Mouse (Mus musculus) Muller cell, postnatal 12 days (primary cell): Measurements from ENCODE around the gene Col6a4.

Source experiments
- DNase-seq: peaks from one replicate; pipeline ENCODE4 v3.0.0-alpha.2; 2015; ENCODE audit errors: inconsistent ontology term

Col6a4 gene

GRCm38 (mm10) chr9:106073956-106074355, 22.6 kb downstream of the Col6a4 start:
- DNase-seq = no peak

- DNase-seq = no peak
These were observed 24.9 kb downstream of the Col6a4 start for GRCm38 (mm10) chr9:106071651-106072050.

GRCm38 (mm10) chr9:106053446-106053845, 43.1 kb downstream of the Col6a4 start:
- DNase-seq = peak; percentile 18

GRCm38 (mm10) chr9:106043921-106044503, 52.6 kb downstream of the Col6a4 start:
- DNase-seq = peak; percentile 91

- DNase-seq = no peak
These were observed 56.5 kb downstream of the Col6a4 start for GRCm38 (mm10) chr9:106039915-106040659.

- DNase-seq = no peak
These were observed 57.3 kb downstream of the Col6a4 start for GRCm38 (mm10) chr9:106039276-106039675.

- DNase-seq = peak; percentile 8
These were observed 57.7 kb downstream of the Col6a4 start for GRCm38 (mm10) chr9:106038865-106039264.

GRCm38 (mm10) chr9:106015666-106016065, 80.9 kb downstream of the Col6a4 start:
- DNase-seq = no peak

- DNase-seq = no peak
These were observed 83.4 kb downstream of the Col6a4 start for GRCm38 (mm10) chr9:106013139-106013538.

- DNase-seq = no peak
These were observed 98.6 kb downstream of the Col6a4 start for GRCm38 (mm10) chr9:105997955-105998354.

- no peak for DNase-seq
These were observed 104.2 kb downstream of the Col6a4 start for GRCm38 (mm10) chr9:105992425-105992824.

- DNase-seq = no peak
These were observed 106.5 kb downstream of the Col6a4 start for GRCm38 (mm10) chr9:105990099-105990498.

GRCm38 (mm10) chr9:105989468-105989867, 107.1 kb downstream of the Col6a4 start:
- no peak for DNase-seq

- no peak for DNase-seq
These were observed 108.5 kb downstream of the Col6a4 start for GRCm38 (mm10) chr9:105988096-105988495.

GRCm38 (mm10) chr9:105984931-105985519, 111.6 kb downstream of the Col6a4 start:
- DNase-seq = peak; percentile 34

- no peak for DNase-seq
These were observed 118.1 kb downstream of the Col6a4 start for GRCm38 (mm10) chr9:105978479-105978878.

- no peak for DNase-seq
These were observed 119.7 kb downstream of the Col6a4 start for GRCm38 (mm10) chr9:105976871-105977270.

- no peak for DNase-seq
These were observed 120.3 kb downstream of the Col6a4 start for GRCm38 (mm10) chr9:105976314-105976713.

GRCm38 (mm10) chr9:105973736-105974135, 122.8 kb downstream of the Col6a4 start:
- DNase-seq = no peak

- DNase-seq = no peak
These were observed 124.6 kb downstream of the Col6a4 start for GRCm38 (mm10) chr9:105972031-105972430.

GRCm38 (mm10) chr9:105971351-105971894, 125.2 kb downstream of the Col6a4 start:
- no peak for DNase-seq

- DNase-seq = no peak
These were observed 125.7 kb downstream of the Col6a4 start for GRCm38 (mm10) chr9:105970901-105971300.

- DNase-seq = no peak
These were observed 128.6 kb downstream of the Col6a4 start for GRCm38 (mm10) chr9:105967976-105968375.
